Mouse (Mus musculus) embryonic fibroblast, embryonic 13.5 days (primary cell): ENCODE data around the gene Gucy1b1.

ENCODE experiments used
- CTCF ChIP-seq: IDR thresholded peaks from 2 replicates; pipeline ENCODE4 v1.5.1; 2011; ENCODE audit warnings: mild to moderate bottlenecking, control low read depth, low read length, moderate library complexity, borderline replicate concordance; ENCODE audit not compliant: insufficient read depth
- POLR2A ChIP-seq: IDR thresholded peaks from 2 replicates; pipeline ENCODE4 v1.6.1; 2011; ENCODE audit warnings: low read depth, mild to moderate bottlenecking, control low read depth, low read length, moderate library complexity

DNA sequence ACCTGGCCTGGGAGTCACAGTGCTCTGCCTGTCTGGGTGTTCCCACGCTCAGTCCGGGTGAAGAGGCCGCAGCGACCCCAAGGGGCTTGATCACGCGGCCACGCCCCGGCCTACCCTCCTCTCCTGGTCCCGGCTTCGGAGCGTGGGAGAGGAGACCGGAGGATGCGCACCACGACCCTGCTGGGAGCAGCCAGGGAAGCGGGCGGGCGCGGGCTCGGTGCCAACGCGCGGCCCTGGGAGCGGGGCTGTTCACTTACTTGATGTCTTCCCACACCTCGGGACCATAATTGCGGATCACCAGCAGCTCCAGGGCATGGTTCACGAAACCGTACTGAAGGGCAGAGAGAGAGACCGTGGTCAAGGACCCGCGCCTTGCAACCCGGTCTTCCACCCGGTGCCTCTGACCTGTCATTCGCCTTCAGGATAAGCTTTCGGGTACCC lies 728 bp downstream of the Gucy1b1 start:
- no peak for TF ChIP-seq CTCF
- TF ChIP-seq POLR2A, result no peak
